Mouse (Mus musculus): ENCODE results near the gene Rbm34. TPM values are rescaled to one million over a fixed set of nuclear protein-coding genes. Genes with fewer than 3 reads are reported as not detected.
"Not testable (repeated sequence)": the region's sequence is repeated elsewhere in the genome, so short reads cannot be mapped to it uniquely, and the experiment has no call there.

Gene Rbm34
- polyA plus RNA-seq, 1 experiment from 2014 or later = 26.6 TPM

DNA sequence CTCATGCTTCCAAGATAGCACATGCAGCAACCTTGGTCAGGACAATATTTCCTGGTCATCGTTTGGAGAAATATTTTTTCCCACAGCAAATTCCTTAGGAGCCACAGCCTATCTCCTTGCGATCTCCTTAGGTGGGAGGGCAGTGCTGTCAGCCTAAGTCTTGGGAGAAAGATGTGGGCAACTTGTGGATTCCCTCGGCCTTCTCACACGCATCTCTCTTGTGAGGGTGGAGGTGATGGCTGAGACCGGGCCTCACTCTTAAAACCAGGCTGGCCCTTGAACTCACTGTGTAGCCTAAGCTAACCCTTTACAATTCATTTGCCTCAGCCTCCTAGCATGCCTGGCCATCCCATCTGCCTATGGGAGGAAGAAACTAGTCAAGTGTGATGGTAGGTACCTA, 51.2 kb downstream of the Rbm34 start:
- Histone ChIP-seq H3K27ac (ENCODE audit: low read depth) (no peak overlapping the region), H3K27me3 (replicated peaks; ENCODE audit: control insufficient read depth, insufficient read depth, low read length) (no peaks in the 10 kb centered on the region), H3K4me2 (ENCODE audit: low read length) (no peak overlapping the region), H3K4me3 (ENCODE audit: low read depth, low read length) (no peak overlapping the region), H3K9ac (ENCODE audit: low read length) (no peak overlapping the region), H3K9me3 (ENCODE audit: control insufficient read depth, low read length) (no peaks in the 10 kb centered on the region), H3K4me1 (replicated peaks; ENCODE audit: control insufficient read depth, insufficient read depth, low read length) (no peaks in the 10 kb centered on the region; the same call in 1 of the 2 replicates), H3K36me3 (ENCODE audit: control insufficient read depth, insufficient read depth, low read length) (no peaks in the 10 kb centered on the region)
- WGBS = 85% methylated on average over 5 of the region's 5 CpGs
- no peak for DNase-seq (ENCODE audit: low spot score)
- no peak for ATAC-seq (replicated peaks; ENCODE audit: low FRiP score, low TSS enrichment, low read depth)

DNA sequence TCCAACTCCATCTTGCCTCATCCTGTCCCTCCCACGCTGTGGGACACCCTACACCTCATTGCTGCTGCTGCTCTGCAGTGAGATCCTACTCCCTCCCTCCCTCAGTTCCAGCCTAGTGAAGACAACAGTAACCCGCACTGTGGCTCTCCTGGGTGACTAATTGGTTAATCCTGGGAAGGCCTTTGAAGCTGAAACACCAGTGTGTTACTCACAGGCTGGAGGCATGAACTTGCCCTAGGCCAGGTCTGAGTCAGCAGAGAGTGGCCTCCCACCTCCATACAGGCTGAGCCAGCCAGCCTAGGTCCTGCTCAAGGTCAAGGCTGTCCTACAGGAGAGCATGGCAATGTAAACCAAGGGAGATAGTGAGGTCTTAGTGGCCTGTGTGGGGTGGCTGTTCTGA, 51.6 kb downstream of the Rbm34 start:
- no peaks in the 10 kb centered on the region; the same call in 1 of the 2 replicates for H3K4me1 ChIP-seq (replicated peaks; ENCODE audit: control insufficient read depth, insufficient read depth, low read length)

GRCm38 (mm10) chr8:126918356-126918755, 52.5 kb downstream of the Rbm34 start:
- ATAC-seq (replicated peaks; ENCODE audit: low FRiP score, low TSS enrichment, low read depth) = no peak
- no peak for DNase-seq (ENCODE audit: low spot score)
- Histone ChIP-seq H3K9me3 (ENCODE audit: control insufficient read depth, low read length) (no peaks in the 10 kb centered on the region), H3K27ac (ENCODE audit: low read depth) (no peak overlapping the region), H3K36me3 (ENCODE audit: control insufficient read depth, insufficient read depth, low read length) (no peaks in the 10 kb centered on the region), H3K9ac (ENCODE audit: low read length) (no peak overlapping the region), H3K27me3 (replicated peaks; ENCODE audit: control insufficient read depth, insufficient read depth, low read length) (no peaks in the 10 kb centered on the region), H3K4me3 (ENCODE audit: low read depth, low read length) (no peak overlapping the region), H3K4me1 (replicated peaks; ENCODE audit: control insufficient read depth, insufficient read depth, low read length) (peaks cover 4% of the 10 kb centered on the region), H3K4me2 (ENCODE audit: low read length) (no peak overlapping the region)
- 100% methylated on average over 1 of the region's 1 CpGs for WGBS

More for the DNA sequence above, 51.6 kb downstream of the Rbm34 start:
- Histone ChIP-seq H3K36me3 (ENCODE audit: control insufficient read depth, insufficient read depth, low read length) (no peaks in the 10 kb centered on the region), H3K9me3 (ENCODE audit: control insufficient read depth, low read length) (no peaks in the 10 kb centered on the region), H3K4me3 (ENCODE audit: low read depth, low read length) (no peak overlapping the region), H3K27me3 (replicated peaks; ENCODE audit: control insufficient read depth, insufficient read depth, low read length) (no peaks in the 10 kb centered on the region), H3K27ac (ENCODE audit: low read depth) (no peak overlapping the region), H3K9ac (ENCODE audit: low read length) (no peak overlapping the region), H3K4me2 (ENCODE audit: low read length) (no peak overlapping the region)
- WGBS = 65% methylated on average over 2 of the region's 2 CpGs
- ATAC-seq (replicated peaks; ENCODE audit: low FRiP score, low TSS enrichment, low read depth) = no peak
- no peak for DNase-seq (ENCODE audit: low spot score)

- ATAC-seq (replicated peaks; ENCODE audit: low FRiP score, low TSS enrichment, low read depth) = no peak
Measured at GRCm38 (mm10) chr8:126917179-126917905, 53.5 kb downstream of the Rbm34 start.

DNA sequence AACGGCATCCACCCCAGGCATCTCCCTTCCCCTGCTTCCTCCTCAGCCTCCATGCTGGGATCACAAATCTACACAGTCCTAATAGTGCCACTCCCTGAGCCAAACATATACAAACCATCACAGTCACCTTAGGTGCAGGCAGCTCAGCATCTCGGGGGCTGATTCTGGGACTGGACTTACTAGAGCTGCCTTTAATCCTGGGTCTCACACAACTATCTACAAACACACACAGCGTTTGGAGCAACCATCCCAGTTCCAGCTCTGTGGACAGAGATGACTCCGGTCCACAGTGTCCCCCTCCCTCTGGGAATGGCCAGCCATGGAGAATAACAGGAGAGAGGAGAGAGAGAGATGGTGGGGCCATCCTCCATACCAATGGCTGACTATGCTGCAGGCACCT, 54.3 kb downstream of the Rbm34 start:
- no peak for DNase-seq (ENCODE audit: low spot score)
- 70% methylated on average over 4 of the region's 4 CpGs for WGBS

More at GRCm38 (mm10) chr8:126917179-126917905, 53.5 kb downstream of the Rbm34 start:
- no peaks in the 10 kb centered on the region for H3K36me3 ChIP-seq (ENCODE audit: control insufficient read depth, insufficient read depth, low read length)
- no peak overlapping the region for H3K9ac ChIP-seq (ENCODE audit: low read length)
- 57% methylated on average over 6 of the region's 6 CpGs for WGBS
- H3K4me3 ChIP-seq (ENCODE audit: low read depth, low read length) = no peak overlapping the region
- no peaks in the 10 kb centered on the region for H3K9me3 ChIP-seq (ENCODE audit: control insufficient read depth, low read length)
- peaks cover 5% of the 10 kb centered on the region for H3K4me1 ChIP-seq (replicated peaks; ENCODE audit: control insufficient read depth, insufficient read depth, low read length)
- H3K4me2 ChIP-seq (ENCODE audit: low read length) = no peak overlapping the region
- no peak for DNase-seq (ENCODE audit: low spot score)
- no peak overlapping the region for H3K27ac ChIP-seq (ENCODE audit: low read depth)
- no peaks in the 10 kb centered on the region for H3K27me3 ChIP-seq (replicated peaks; ENCODE audit: control insufficient read depth, insufficient read depth, low read length)

DNA sequence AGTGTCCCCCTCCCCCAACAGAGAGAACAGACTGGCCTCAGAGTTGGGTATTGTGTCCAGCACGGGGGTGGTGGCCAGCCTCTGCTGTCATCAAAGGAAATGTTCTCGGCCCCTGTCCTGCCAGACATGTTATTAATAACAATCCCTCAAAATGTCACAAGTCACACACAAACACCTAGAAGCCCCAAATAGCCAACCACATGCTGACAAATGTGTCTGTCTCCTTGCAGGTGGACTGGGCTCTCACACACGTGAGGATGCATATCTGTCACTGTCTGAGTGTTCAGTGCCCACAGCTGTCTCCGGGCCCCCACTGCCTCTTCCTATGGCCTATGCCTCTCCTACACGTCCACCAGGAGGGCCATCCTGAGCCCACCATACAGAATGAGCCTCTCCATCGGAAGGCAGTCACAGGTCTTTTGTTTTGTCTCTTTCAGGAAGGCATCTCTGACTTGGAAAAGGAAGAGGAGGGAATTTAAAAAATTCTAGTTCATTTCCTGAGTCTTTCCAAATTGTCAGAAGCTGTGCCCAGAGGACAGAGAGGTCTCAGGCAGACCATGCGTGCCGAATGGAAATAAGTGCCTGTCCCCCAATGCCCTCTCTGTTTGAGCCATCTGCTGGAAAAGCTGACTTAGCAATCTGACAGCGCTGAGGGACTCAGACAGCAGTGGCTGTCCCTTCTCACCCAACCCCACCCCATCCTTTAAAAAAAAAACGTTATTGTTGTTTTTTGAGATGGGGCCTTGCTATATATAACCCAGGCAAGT, 56.1 kb downstream of the Rbm34 start:
- H3K27ac ChIP-seq (ENCODE audit: low read depth) = no peak overlapping the region
- H3K36me3 ChIP-seq (ENCODE audit: control insufficient read depth, insufficient read depth, low read length) = no peaks in the 10 kb centered on the region
- ATAC-seq (replicated peaks; ENCODE audit: low FRiP score, low TSS enrichment, low read depth) (no peak), DNase-seq (ENCODE audit: low spot score) (no peak)
- H3K9ac ChIP-seq (ENCODE audit: low read length) = no peak overlapping the region
- H3K9me3 ChIP-seq (ENCODE audit: control insufficient read depth, low read length) = no peaks in the 10 kb centered on the region
- H3K4me3 ChIP-seq (ENCODE audit: low read depth, low read length) = no peak overlapping the region
- WGBS = 44% methylated on average over 10 of the region's 10 CpGs
- H3K4me2 ChIP-seq (ENCODE audit: low read length) = no peak overlapping the region
- peaks cover 5% of the 10 kb centered on the region for H3K4me1 ChIP-seq (replicated peaks; ENCODE audit: control insufficient read depth, insufficient read depth, low read length)
- H3K27me3 ChIP-seq (replicated peaks; ENCODE audit: control insufficient read depth, insufficient read depth, low read length) = no peaks in the 10 kb centered on the region

More for the DNA sequence above, 54.3 kb downstream of the Rbm34 start:
- ATAC-seq (replicated peaks; ENCODE audit: low FRiP score, low TSS enrichment, low read depth) = no peak
- Histone ChIP-seq H3K36me3 (ENCODE audit: control insufficient read depth, insufficient read depth, low read length) (no peaks in the 10 kb centered on the region), H3K4me1 (replicated peaks; ENCODE audit: control insufficient read depth, insufficient read depth, low read length) (peaks cover 5% of the 10 kb centered on the region), H3K27me3 (replicated peaks; ENCODE audit: control insufficient read depth, insufficient read depth, low read length) (no peaks in the 10 kb centered on the region), H3K9ac (ENCODE audit: low read length) (no peak overlapping the region), H3K9me3 (ENCODE audit: control insufficient read depth, low read length) (no peaks in the 10 kb centered on the region), H3K4me2 (ENCODE audit: low read length) (no peak overlapping the region), H3K27ac (ENCODE audit: low read depth) (no peak overlapping the region), H3K4me3 (ENCODE audit: low read depth, low read length) (no peak overlapping the region)

DNA sequence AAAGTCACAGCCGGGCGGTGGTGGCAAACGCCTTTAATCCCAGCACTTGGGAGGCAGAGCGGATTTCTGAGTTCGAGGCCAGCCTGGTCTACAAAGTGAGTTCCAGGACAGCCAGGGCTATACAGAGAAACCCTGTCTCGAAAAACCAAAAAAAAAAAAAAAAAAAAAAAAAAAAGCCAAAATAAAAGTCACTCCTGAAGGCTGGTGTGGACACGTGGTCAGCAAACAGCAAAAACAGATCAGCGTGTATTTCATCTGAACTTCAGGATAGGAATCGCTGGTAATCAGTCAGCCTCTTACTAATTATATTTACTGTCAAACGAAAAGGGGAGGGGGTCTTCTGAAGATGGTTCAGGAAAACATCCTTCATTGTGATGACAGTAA, 56.8 kb downstream of the Rbm34 start:
- 66% methylated on average over 9 of the region's 10 CpGs for WGBS
- H3K9me3 ChIP-seq (ENCODE audit: control insufficient read depth, low read length); H3K27ac ChIP-seq (ENCODE audit: low read depth); H3K9ac ChIP-seq (ENCODE audit: low read length); ATAC-seq (replicated peaks; ENCODE audit: low FRiP score, low TSS enrichment, low read depth); H3K4me1 ChIP-seq (replicated peaks; ENCODE audit: control insufficient read depth, insufficient read depth, low read length); H3K27me3 ChIP-seq (replicated peaks; ENCODE audit: control insufficient read depth, insufficient read depth, low read length); DNase-seq (ENCODE audit: low spot score); H3K4me2 ChIP-seq (ENCODE audit: low read length); H3K4me3 ChIP-seq (ENCODE audit: low read depth, low read length); H3K36me3 ChIP-seq (ENCODE audit: control insufficient read depth, insufficient read depth, low read length): not testable (repeated sequence)

- Histone ChIP-seq H3K9me3 (ENCODE audit: control insufficient read depth, low read length) (no peaks in the 10 kb centered on the region), H3K4me2 (ENCODE audit: low read length) (no peak overlapping the region), H3K4me1 (replicated peaks; ENCODE audit: control insufficient read depth, insufficient read depth, low read length) (peaks cover 5% of the 10 kb centered on the region), H3K27ac (ENCODE audit: low read depth) (no peak overlapping the region), H3K9ac (ENCODE audit: low read length) (no peak overlapping the region), H3K4me3 (ENCODE audit: low read depth, low read length) (no peak overlapping the region), H3K36me3 (ENCODE audit: control insufficient read depth, insufficient read depth, low read length) (no peaks in the 10 kb centered on the region), H3K27me3 (replicated peaks; ENCODE audit: control insufficient read depth, insufficient read depth, low read length) (no peaks in the 10 kb centered on the region)
- 47% methylated on average over 12 of the region's 12 CpGs for WGBS
- no peak for DNase-seq (ENCODE audit: low spot score)
- ATAC-seq (replicated peaks; ENCODE audit: low FRiP score, low TSS enrichment, low read depth) = no peak
Measured at GRCm38 (mm10) chr8:126913241-126914106, 57.4 kb downstream of the Rbm34 start.

Data from intestine, embryonic 14.5 days (tissue).